Mouse (Mus musculus): ENCODE measurements around the gene Rangap1.

- no peak for TF ChIP-seq CTCF (IDR thresholded peaks at IDR 0.05)
- no peak for TF ChIP-seq EP300 (IDR thresholded peaks at IDR 0.05)
Measured at GRCm38 (mm10) chr15:81694891-81695290, 50.4 kb downstream of the Rangap1 start.

All from lung, postnatal 0 days (tissue).